Mouse (Mus musculus) liver, embryonic 11.5 days (tissue): Measurements from ENCODE around the gene Kazn. TPM values are rescaled to one million over a fixed set of nuclear protein-coding genes. Genes with fewer than 3 reads are reported as not detected.

ENCODE experiments used
- ATAC-seq: fragments of 200-750 bp; cut with Nextera tagmentation; replicated peaks from 2 replicates; pipeline ENCODE4 v1.8.0; 2017; ENCODE audit warnings: moderate number of reproducible peaks, mild to moderate bottlenecking, moderate TSS enrichment, moderate library complexity; ENCODE audit not compliant: low FRiP score
- DNase-seq: peaks from one replicate; pipeline ENCODE4 v3.0.0-alpha.2; 2017; ENCODE audit warnings: low spot score
- H3K27ac ChIP-seq: fragments of 300-500 bp; sonication (generic); 2 replicates; pipeline ENCODE4 v1.5.1; 2014; ENCODE audit warnings: mild to moderate bottlenecking, low read depth, low read length, control low read depth
- H3K27me3 ChIP-seq: fragments of 300-500 bp; sonication (generic); replicated peaks from 2 replicates; pipeline ENCODE4 v1.6.1; 2014; ENCODE audit warnings: low read length, mixed read lengths; ENCODE audit not compliant: control insufficient read depth, insufficient read depth
- H3K36me3 ChIP-seq: fragments of 300-500 bp; sonication (generic); 2 replicates; pipeline ENCODE4 v1.6.1; 2014; ENCODE audit warnings: mild to moderate bottlenecking, low read length, moderate library complexity, mixed read lengths; ENCODE audit not compliant: control insufficient read depth, insufficient read depth
- H3K4me1 ChIP-seq: fragments of 300-500 bp; sonication (generic); replicated peaks from 2 replicates; pipeline ENCODE4 v1.6.1; 2014; ENCODE audit warnings: low read length, mixed read lengths; ENCODE audit not compliant: control insufficient read depth, insufficient read depth
- H3K4me2 ChIP-seq: fragments of 300-500 bp; sonication (generic); 2 replicates; pipeline ENCODE4 v1.6.1; 2014; ENCODE audit warnings: mild to moderate bottlenecking, control low read depth, moderate library complexity
- H3K4me3 ChIP-seq: fragments of 300-500 bp; sonication (generic); 2 replicates; pipeline ENCODE4 v1.5.1; 2014; ENCODE audit warnings: low read depth, low read length, control low read depth
- H3K9ac ChIP-seq: fragments of 300-500 bp; sonication (generic); 2 replicates; pipeline ENCODE4 v1.6.1; 2014; ENCODE audit warnings: low read depth, low read length, control low read depth
- H3K9me3 ChIP-seq: fragments of 300-500 bp; sonication (generic); 2 replicates; pipeline ENCODE4 v1.6.1; 2016; ENCODE audit warnings: low read length, inconsistent platforms, mixed read lengths; ENCODE audit not compliant: control insufficient read depth
- WGBS: fragments of 180-500 bp; shearing (Covaris S2); extraction: QIAGEN DNeasy Blood & Tissue Kit; methylation state at CpG from one replicate; pipeline ENCODE4 v1.1.7; 2014; 5-methylcytosine and 5-hydroxymethylcytosine counted together
- polyA plus RNA-seq: library from polyadenylated mRNA; unstranded; fragments of >200 nt; fragmentation: Nextera tagmentation; extraction: Ambion mirVana; gene quantifications from 2 replicates; pipeline ENCODE4 v1.2.1, GENCODE M21; 2014

The Kazn gene
- polyA plus RNA-seq, 1 experiment from 2014 or later, result 4.4 TPM

DNA sequence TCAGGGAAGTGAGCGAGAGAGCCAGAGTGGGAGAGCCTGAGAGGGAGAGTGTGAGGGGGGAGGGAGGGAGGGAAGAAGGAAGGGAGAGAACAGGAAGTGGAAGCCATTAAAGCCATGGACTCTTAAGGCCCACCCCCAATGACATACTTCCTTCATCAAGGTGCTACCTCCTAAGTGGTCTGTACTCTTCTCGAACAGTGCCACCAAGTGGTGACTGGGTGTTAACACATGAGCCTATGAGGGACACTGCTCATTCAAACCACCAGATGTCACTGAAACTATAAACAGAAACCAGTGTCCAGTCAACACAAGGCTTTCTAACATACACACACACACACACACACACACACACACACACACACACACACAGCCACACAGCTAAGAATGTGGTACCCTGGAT lies 77.1 kb downstream of the Kazn start:
- Histone ChIP-seq H3K9ac (no peak overlapping the region), H3K4me1 (peaks cover 8% of the 10 kb centered on the region), H3K36me3 (no peaks in the 10 kb centered on the region; the same call in 1 of the 2 replicates), H3K27me3 (no peaks in the 10 kb centered on the region), H3K27ac (no peak overlapping the region), H3K4me2 (no peak overlapping the region), H3K9me3 (no peaks in the 10 kb centered on the region), H3K4me3 (no peak overlapping the region)
- 95% methylated on average over 2 of the region's 2 CpGs for WGBS
- no peak for DNase-seq
- no peak for ATAC-seq

DNA sequence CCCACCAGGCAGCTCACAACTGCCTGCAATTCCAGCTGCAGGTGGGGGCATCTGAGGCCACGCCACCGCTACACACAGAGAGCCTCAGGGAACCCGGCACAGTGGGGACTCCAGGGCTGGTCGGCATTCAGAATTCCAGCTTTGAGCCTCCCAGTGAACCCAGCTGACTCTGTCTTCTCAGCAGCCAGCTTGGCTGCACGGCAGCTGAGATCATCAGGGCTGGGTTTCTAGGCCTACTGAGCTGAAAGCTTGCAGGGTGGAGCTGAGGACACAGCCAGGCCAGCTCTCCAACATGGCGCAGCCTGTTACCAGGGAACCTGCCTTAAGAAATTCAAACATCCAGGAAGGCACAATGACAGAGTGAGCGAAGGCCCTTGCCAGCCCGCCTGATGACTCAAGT lies 79.2 kb downstream of the Kazn start:
- Histone ChIP-seq H3K4me3 (no peak overlapping the region), H3K9me3 (no peaks in the 10 kb centered on the region), H3K9ac (no peak overlapping the region), H3K4me1 (peaks cover 2% of the 10 kb centered on the region; the same call in 1 of the 2 replicates), H3K27me3 (no peaks in the 10 kb centered on the region), H3K4me2 (no peak overlapping the region), H3K36me3 (no peaks in the 10 kb centered on the region; the same call in 1 of the 2 replicates), H3K27ac (no peak overlapping the region)
- no peak for ATAC-seq
- DNase-seq, result no peak
- WGBS, result 76% methylated on average over 8 of the region's 8 CpGs

DNA sequence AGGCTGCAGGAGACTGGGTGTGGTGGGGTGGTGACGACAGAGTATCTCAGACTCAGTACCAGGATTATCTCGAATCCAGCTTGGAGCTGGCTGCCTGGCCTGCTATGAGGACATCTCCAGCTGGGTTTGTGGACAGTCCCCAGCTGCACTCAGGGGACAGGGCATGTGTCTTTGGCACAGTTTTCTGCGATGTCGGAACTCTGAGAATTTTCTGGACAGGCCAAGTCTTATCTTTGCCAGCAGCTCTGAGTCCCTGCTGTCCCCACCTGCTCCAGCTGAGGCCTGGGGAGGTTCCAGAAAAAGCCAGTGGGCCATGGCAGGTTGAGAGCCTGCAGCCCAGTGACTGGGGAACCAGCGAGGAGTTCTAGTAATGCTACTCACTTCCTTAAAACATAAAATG lies 82.7 kb downstream of the Kazn start:
- H3K27ac ChIP-seq, result no peak overlapping the region
- H3K4me2 ChIP-seq, result no peak overlapping the region
- WGBS, result 74% methylated on average over 5 of the region's 5 CpGs
- no peak for ATAC-seq
- H3K36me3 ChIP-seq, result no peaks in the 10 kb centered on the region; the same call in 1 of the 2 replicates
- no peaks in the 10 kb centered on the region for H3K27me3 ChIP-seq
- no peak overlapping the region for H3K4me3 ChIP-seq
- H3K9me3 ChIP-seq, result no peaks in the 10 kb centered on the region
- no peak overlapping the region for H3K9ac ChIP-seq
- H3K4me1 ChIP-seq, result no peaks in the 10 kb centered on the region
- no peak for DNase-seq

DNA sequence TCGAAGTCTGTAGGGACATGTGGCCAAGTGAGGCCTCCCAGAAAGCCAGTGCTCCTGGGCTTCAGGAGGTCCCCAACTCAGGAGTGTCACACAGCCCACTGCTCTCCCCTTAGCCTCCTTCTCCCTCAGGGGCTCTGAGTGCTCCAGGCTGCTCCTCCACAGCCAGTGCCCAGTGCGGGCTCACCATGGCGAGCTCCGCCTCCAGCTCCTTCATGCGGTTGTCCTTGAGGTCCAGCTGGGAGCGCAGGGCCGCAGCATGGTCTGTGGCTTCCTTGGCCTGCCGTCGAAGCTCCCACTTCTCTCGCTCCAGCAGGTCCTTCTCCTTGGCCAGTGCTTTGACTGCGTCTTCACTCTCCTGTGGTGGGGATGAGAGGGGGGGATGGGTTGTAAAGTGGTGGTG lies 85.0 kb downstream of the Kazn start:
- Histone ChIP-seq H3K4me3 (no peak overlapping the region), H3K4me2 (no peak overlapping the region), H3K27me3 (no peaks in the 10 kb centered on the region), H3K4me1 (no peaks in the 10 kb centered on the region), H3K36me3 (no peaks in the 10 kb centered on the region; the same call in 1 of the 2 replicates), H3K9ac (no peak overlapping the region), H3K9me3 (no peaks in the 10 kb centered on the region), H3K27ac (no peak overlapping the region)
- ATAC-seq (no peak), DNase-seq (no peak)
- WGBS, result 74% methylated on average over 11 of the region's 11 CpGs

DNA sequence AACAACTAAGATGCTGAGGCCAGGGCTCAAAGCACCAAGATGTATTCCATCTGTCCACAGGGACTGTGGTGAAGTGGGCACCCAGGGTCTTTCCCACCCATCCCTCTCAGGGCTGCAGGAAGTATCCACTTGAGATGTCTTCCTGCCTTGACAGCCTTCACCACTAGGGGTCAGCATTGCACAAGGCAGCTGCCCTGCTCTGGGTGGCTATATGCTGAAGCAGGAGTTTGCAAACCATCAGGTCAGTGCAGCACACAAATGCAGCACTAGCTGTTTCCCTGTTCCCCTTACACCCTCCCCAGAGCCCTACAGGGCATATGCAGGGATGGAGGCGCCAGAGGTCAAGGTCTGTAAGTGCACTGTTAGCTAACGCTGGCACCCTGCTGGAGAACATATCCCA lies 85.7 kb downstream of the Kazn start:
- Histone ChIP-seq H3K4me2 (no peak overlapping the region), H3K36me3 (no peaks in the 10 kb centered on the region; the same call in 1 of the 2 replicates), H3K4me1 (no peaks in the 10 kb centered on the region), H3K9me3 (no peaks in the 10 kb centered on the region), H3K27me3 (no peaks in the 10 kb centered on the region), H3K9ac (no peak overlapping the region), H3K4me3 (no peak overlapping the region), H3K27ac (no peak overlapping the region)
- WGBS, result 6% methylated on average over 2 of the region's 2 CpGs
- DNase-seq, result peak; percentile 85
- peak; percentile 58 for ATAC-seq

DNA sequence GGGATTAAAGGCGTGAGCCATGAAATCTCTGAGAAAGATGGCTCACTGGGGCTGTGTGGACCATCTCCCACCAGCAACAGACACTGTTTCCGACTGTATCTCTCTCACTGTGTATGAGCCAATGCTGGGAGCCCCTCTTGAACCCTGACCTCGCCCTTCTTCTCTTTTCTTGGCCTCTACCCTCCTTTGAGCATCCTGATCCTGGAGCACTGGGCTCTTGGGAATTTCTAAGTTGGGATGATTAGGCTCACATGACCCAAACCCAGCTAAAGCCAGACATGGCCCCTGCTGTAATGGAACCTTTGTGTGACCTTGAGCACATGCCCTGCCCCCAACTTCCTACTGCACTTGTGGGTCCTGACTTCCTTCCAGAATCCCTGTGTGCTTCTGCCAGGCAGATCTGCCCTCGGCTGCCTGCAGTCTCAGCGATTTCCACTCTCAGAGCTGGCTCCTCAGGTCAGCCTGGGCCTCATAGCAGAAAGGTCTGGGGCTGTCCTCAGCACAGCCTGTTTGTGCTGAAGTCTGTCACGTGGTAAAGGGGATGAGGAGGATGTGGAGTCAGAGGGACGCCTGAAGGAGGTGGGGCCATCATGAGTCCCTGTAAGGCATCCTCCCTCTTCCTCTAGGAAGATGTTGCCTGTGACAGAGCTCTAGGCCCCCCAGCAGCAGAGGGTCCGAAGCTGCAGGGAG lies 86.3 kb downstream of the Kazn start:
- ATAC-seq, result peak; percentile 62
- Histone ChIP-seq H3K36me3 (no peaks in the 10 kb centered on the region; the same call in 1 of the 2 replicates), H3K4me3 (no peak overlapping the region), H3K27me3 (no peaks in the 10 kb centered on the region), H3K4me1 (no peaks in the 10 kb centered on the region), H3K9ac (no peak overlapping the region; the same call in 1 of the 2 replicates), H3K9me3 (no peaks in the 10 kb centered on the region), H3K4me2 (no peak overlapping the region), H3K27ac (no peak overlapping the region)
- 58% methylated on average over 8 of the region's 8 CpGs for WGBS
- no peak for DNase-seq

DNA sequence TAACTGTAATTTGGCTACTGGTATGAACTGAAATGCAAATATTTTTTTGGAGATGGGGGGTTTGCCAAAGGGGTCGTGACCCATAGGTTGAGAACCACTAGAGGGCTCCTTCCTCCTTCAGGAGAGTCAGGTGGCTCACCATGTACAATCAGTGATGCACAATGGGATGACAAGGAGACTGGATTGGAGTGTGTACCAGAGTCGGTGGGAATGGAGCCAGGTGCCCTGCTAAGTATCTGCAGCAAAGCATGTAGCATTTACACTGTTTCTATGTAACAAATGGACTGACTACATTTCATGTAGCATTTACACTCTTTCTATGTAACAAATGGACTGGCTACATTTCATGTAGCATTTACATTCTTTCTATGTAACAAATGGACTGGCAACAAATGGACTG lies 89.1 kb downstream of the Kazn start:
- 66% methylated on average over 2 of the region's 2 CpGs for WGBS
- Histone ChIP-seq H3K27me3 (no peaks in the 10 kb centered on the region), H3K4me3 (no peak overlapping the region), H3K4me1 (no peaks in the 10 kb centered on the region), H3K27ac (no peak overlapping the region), H3K9me3 (no peaks in the 10 kb centered on the region), H3K36me3 (peaks cover 5% of the 10 kb centered on the region; the same call in 1 of the 2 replicates), H3K4me2 (no peak overlapping the region), H3K9ac (no peak overlapping the region)
- DNase-seq (no peak), ATAC-seq (no peak)

DNA sequence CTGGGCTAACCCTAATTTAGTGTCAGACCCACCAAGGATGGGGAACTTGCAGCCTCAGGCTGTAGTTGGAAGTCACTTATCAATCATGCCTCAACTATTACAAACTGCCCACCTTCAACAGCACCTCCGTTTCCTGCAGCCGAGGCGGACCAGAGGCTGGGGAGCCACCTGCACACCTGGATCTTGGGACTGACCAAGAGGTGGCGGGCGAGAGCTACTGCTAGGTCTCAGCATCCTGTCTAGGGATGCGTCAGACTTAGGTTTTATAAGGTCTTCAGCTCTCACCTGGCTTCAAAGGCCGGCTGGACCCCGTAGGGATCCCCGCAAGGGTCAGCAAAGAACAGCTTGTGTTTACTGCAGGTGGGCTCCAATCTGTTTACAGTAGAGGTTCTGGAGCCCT lies 90.0 kb downstream of the Kazn start:
- Histone ChIP-seq H3K27me3 (no peaks in the 10 kb centered on the region), H3K9me3 (no peaks in the 10 kb centered on the region), H3K27ac (no peak overlapping the region), H3K4me3 (no peak overlapping the region), H3K9ac (no peak overlapping the region), H3K4me2 (no peak overlapping the region), H3K4me1 (no peaks in the 10 kb centered on the region), H3K36me3 (peaks cover 5% of the 10 kb centered on the region; the same call in 1 of the 2 replicates)
- no peak for DNase-seq
- no peak for ATAC-seq
- WGBS, result 68% methylated on average over 9 of the region's 9 CpGs

DNA sequence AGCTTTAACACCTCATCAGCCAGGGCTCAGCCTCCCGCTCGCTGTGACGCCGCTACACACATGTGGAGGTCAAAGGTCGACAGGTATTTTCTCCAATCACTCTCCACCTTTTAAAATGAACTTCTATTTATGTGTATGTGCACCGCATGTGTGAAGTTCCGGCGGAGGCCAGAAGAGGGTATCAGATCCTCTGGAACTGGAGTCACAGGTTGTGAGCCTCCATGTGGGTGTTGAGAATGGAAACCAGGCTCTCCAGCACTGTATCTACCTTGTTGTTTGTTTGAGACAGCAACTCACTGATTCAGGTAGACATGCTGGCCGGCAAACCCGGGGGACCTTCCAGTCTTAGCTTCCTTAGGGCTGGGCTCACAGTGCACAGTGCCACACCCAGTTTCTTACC lies 91.5 kb downstream of the Kazn start:
- Histone ChIP-seq H3K27me3 (no peaks in the 10 kb centered on the region), H3K27ac (no peak overlapping the region), H3K4me1 (no peaks in the 10 kb centered on the region), H3K4me3 (no peak overlapping the region), H3K36me3 (peaks cover 5% of the 10 kb centered on the region; the same call in 1 of the 2 replicates), H3K9me3 (no peaks in the 10 kb centered on the region), H3K9ac (no peak overlapping the region), H3K4me2 (no peak overlapping the region)
- WGBS, result 93% methylated on average over 10 of the region's 10 CpGs
- ATAC-seq (no peak), DNase-seq (no peak)
